Mouse (Mus musculus) testis, adult 2 months (tissue): ENCODE results near the gene Irf2bp2.

Experiments
- CTCF ChIP-seq: fragments of 200-500 bp; IDR thresholded peaks from 2 replicates; pipeline ENCODE4 v1.5.1; 2012; ENCODE audit warnings: low read depth, mild to moderate bottlenecking, inconsistent platforms, low read length, moderate library complexity; ENCODE audit not compliant: control insufficient read depth, insufficient read depth, insufficient replicate concordance
- POLR2A ChIP-seq: fragments of 200-500 bp; IDR thresholded peaks from 2 replicates; pipeline ENCODE4 v1.6.1; 2012; ENCODE audit warnings: low read depth, mild to moderate bottlenecking, inconsistent platforms, low read length, moderate library complexity; ENCODE audit not compliant: control insufficient read depth

GRCm38 (mm10) chr8:126613143-126613542 lies 19.4 kb upstream of the Irf2bp2 start:
- TF ChIP-seq CTCF (no peak), POLR2A (no peak)
